Mouse (Mus musculus): ENCODE results near the gene Maco1. TPM values are rescaled to one million over a fixed set of nuclear protein-coding genes. Genes with fewer than 3 reads are reported as not detected.

The Maco1 gene
- total RNA-seq, 1 experiment, result 56.1 TPM

DNA sequence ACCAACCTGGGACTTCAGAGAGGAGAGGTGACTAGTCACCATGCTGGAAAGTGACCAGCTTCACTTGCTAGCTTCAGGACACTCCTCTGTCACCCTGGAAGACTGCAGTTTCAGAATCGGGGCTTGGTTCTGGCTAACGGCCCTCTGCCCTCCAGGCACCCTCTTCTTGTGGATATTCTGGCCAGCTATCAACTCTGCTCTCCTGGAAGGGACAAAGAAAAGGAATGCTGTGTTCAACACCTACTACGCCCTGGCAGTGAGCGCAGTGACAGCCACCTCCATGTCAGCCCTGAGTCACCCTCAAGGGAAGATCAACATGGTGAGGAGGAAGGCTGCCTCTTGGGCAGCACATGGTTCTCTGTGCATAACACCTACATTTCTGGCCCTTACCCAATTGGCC is 31.2 kb upstream of the Maco1 start:
- in situ Hi-C loops (cut with MboI; ENCODE audit: low sequenced_read_pairs in 2 of 2, unreplicated experiment in 2 of 2), result no loop called here
- no peak overlapping the region for H3K4me3 ChIP-seq (ENCODE audit: insufficient read depth in 1 of 2, low read depth in 1 of 2, low read length in 2 of 2, poor library complexity in 1 of 2, severe bottlenecking in 1 of 2)
- no peaks in the 10 kb centered on the region for H3K36me3 ChIP-seq (ENCODE audit: control insufficient read depth, insufficient read depth, low read length, poor library complexity, severe bottlenecking)
- H3K9me3 ChIP-seq (ENCODE audit: control insufficient read depth, insufficient read depth, low read depth, low read length), result no peaks in the 10 kb centered on the region
- no peak overlapping the region for H3K9ac ChIP-seq (ENCODE audit: insufficient read depth, low read depth, low read length, poor library complexity, severe bottlenecking)
- H3K4me1 ChIP-seq (ENCODE audit: control insufficient read depth in 2 of 2, insufficient read depth in 2 of 2, low read length in 2 of 2, poor library complexity in 1 of 2), result peaks cover 0 to 3% of the 10 kb centered on the region in 2 experiments; a peak in 1 of 4 replicates
- H3K27ac ChIP-seq (ENCODE audit: insufficient read depth, low read depth, low read length, poor library complexity, severe bottlenecking), result no peak overlapping the region
- TF ChIP-seq ZC3H11A (IDR thresholded peaks at IDR 0.05; ENCODE audit: borderline replicate concordance, low read depth, low read length) (no peak), CHD2 (IDR thresholded peaks at IDR 0.05; ENCODE audit: low read depth, low read length) (no peak), ZNF384 (IDR thresholded peaks at IDR 0.05; ENCODE audit: low read depth, low read length) (no peak), MAFK (IDR thresholded peaks at IDR 0.05; ENCODE audit: insufficient read depth, low read depth, low read length) (no peak), HCFC1 (IDR thresholded peaks at IDR 0.05; ENCODE audit: borderline replicate concordance, insufficient read depth, low read length) (no peak)
- DNase-seq (ENCODE audit: low read depth, low spot score), result no peak

DNA sequence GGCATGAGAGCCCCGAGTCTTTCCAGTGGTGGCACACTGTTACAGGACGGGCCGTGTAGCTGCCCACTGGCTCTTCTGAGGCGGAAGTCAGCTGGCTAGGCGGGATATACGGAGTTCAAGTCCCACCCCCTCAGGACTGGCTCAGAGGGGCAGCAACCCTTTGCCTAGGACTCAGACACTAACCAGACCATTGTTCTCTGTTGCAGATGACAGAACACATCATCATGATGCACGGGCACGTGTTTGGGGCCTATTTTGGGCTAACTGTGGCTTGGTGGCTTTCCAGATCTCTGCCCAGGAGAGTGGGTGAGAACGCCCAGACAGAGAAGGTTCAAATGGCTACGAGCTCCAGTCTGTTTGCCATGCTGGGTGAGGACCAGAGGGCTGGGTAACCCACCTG is 30.7 kb upstream of the Maco1 start:
- DNase-seq (ENCODE audit: low read depth, low spot score), result no peak
- Histone ChIP-seq H3K27ac (ENCODE audit: insufficient read depth, low read depth, low read length, poor library complexity, severe bottlenecking) (no peak overlapping the region), H3K4me3 (ENCODE audit: insufficient read depth in 1 of 2, low read depth in 1 of 2, low read length in 2 of 2, poor library complexity in 1 of 2, severe bottlenecking in 1 of 2) (no peak overlapping the region), H3K9me3 (ENCODE audit: control insufficient read depth, insufficient read depth, low read depth, low read length) (no peaks in the 10 kb centered on the region), H3K9ac (ENCODE audit: insufficient read depth, low read depth, low read length, poor library complexity, severe bottlenecking) (no peak overlapping the region), H3K36me3 (ENCODE audit: control insufficient read depth, insufficient read depth, low read length, poor library complexity, severe bottlenecking) (no peaks in the 10 kb centered on the region), H3K4me1 (ENCODE audit: control insufficient read depth in 2 of 2, insufficient read depth in 2 of 2, low read length in 2 of 2, poor library complexity in 1 of 2) (peaks cover 0 to 3% of the 10 kb centered on the region in 2 experiments; a peak in 1 of 4 replicates)
- no peak for TF ChIP-seq MAFK (IDR thresholded peaks at IDR 0.05; ENCODE audit: insufficient read depth, low read depth, low read length)
- TF ChIP-seq ZC3H11A (IDR thresholded peaks at IDR 0.05; ENCODE audit: borderline replicate concordance, low read depth, low read length), result no peak
- no peak for TF ChIP-seq CHD2 (IDR thresholded peaks at IDR 0.05; ENCODE audit: low read depth, low read length)
- no peak for TF ChIP-seq HCFC1 (IDR thresholded peaks at IDR 0.05; ENCODE audit: borderline replicate concordance, insufficient read depth, low read length)
- no peak for TF ChIP-seq ZNF384 (IDR thresholded peaks at IDR 0.05; ENCODE audit: low read depth, low read length)
- in situ Hi-C loops (cut with MboI; ENCODE audit: low sequenced_read_pairs in 2 of 2, unreplicated experiment in 2 of 2), result no loop called here

DNA sequence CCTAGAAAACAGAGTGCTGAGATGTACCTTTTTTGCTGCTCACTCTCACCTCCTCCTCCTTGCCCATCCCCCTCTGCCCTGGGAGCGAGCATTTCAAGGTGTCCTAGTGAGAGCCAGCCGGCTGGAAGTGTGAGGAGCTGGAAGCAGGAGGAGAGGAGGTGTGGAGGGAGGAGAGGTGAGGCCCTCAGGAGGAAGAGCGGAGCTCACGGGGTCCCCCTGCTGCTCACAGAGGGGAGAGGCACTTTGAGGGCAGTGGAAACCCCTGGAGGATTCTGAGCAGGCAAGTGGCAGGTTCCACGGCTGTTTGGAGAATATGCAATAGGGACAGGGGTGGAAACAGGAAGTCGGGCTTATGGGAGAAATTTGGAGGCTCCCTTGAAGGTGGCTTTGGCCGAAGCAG is 30.1 kb upstream of the Maco1 start:
- in situ Hi-C loops (cut with MboI; ENCODE audit: low sequenced_read_pairs in 2 of 2, unreplicated experiment in 2 of 2), result no loop called here
- no peak overlapping the region for H3K9ac ChIP-seq (ENCODE audit: insufficient read depth, low read depth, low read length, poor library complexity, severe bottlenecking)
- peak; percentile 73 for DNase-seq (ENCODE audit: low read depth, low spot score)
- no peaks in the 10 kb centered on the region for H3K9me3 ChIP-seq (ENCODE audit: control insufficient read depth, insufficient read depth, low read depth, low read length)
- no peak for TF ChIP-seq ZNF384 (IDR thresholded peaks at IDR 0.05; ENCODE audit: low read depth, low read length)
- TF ChIP-seq CHD2 (IDR thresholded peaks at IDR 0.05; ENCODE audit: low read depth, low read length), result 0 out of 2 replicates have a peak, but pooled peaks have one; percentile 24
- no peak for TF ChIP-seq ZC3H11A (IDR thresholded peaks at IDR 0.05; ENCODE audit: borderline replicate concordance, low read depth, low read length)
- TF ChIP-seq HCFC1 (IDR thresholded peaks at IDR 0.05; ENCODE audit: borderline replicate concordance, insufficient read depth, low read length), result no peak
- TF ChIP-seq MAFK (IDR thresholded peaks at IDR 0.05; ENCODE audit: insufficient read depth, low read depth, low read length), result no peak
- H3K4me1 ChIP-seq (ENCODE audit: control insufficient read depth in 2 of 2, insufficient read depth in 2 of 2, low read length in 2 of 2, poor library complexity in 1 of 2), result peaks cover 0 to 6% of the 10 kb centered on the region in 2 experiments; a peak in 1 of 4 replicates
- no peak overlapping the region for H3K27ac ChIP-seq (ENCODE audit: insufficient read depth, low read depth, low read length, poor library complexity, severe bottlenecking)
- H3K36me3 ChIP-seq (ENCODE audit: control insufficient read depth, insufficient read depth, low read length, poor library complexity, severe bottlenecking), result no peaks in the 10 kb centered on the region
- H3K4me3 ChIP-seq (ENCODE audit: insufficient read depth in 1 of 2, low read depth in 1 of 2, low read length in 2 of 2, poor library complexity in 1 of 2, severe bottlenecking in 1 of 2), result no peak overlapping the region

DNA sequence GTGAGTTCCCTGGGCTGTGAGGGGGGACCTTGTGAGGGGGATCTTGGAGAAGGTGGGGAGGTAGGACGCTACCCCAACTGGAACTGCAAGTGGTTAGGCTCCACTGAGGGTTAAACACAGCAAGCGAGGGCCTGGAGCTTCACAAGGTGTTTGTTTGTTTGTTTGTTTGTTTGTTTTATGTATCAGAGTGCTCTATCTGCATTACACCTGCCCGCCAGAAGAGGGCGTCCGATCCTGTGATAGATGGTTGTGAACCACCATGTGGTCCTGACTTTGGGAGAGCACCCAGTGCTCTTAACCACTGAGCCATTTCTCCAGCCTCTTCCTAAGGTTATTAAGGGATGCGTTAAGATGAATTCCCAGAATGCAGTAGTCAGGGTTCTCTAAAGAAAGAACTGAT is 26.9 kb upstream of the Maco1 start:
- Histone ChIP-seq H3K27ac (ENCODE audit: insufficient read depth, low read depth, low read length, poor library complexity, severe bottlenecking) (no peak overlapping the region), H3K36me3 (ENCODE audit: control insufficient read depth, insufficient read depth, low read length, poor library complexity, severe bottlenecking) (no peaks in the 10 kb centered on the region), H3K9ac (ENCODE audit: insufficient read depth, low read depth, low read length, poor library complexity, severe bottlenecking) (no peak overlapping the region)

More for the DNA sequence above, 26.9 kb upstream of the Maco1 start:
- in situ Hi-C loops (cut with MboI; ENCODE audit: low sequenced_read_pairs in 2 of 2, unreplicated experiment in 2 of 2), result no loop called here
- H3K9me3 ChIP-seq (ENCODE audit: control insufficient read depth, insufficient read depth, low read depth, low read length), result no peaks in the 10 kb centered on the region
- peaks cover 3 to 10% of the 10 kb centered on the region in 2 experiments; a peak in 3 of 4 replicates for H3K4me1 ChIP-seq (ENCODE audit: control insufficient read depth in 2 of 2, insufficient read depth in 2 of 2, low read length in 2 of 2, poor library complexity in 1 of 2)
- peak overlapping the region; percentile 46 to 53; a peak in 3 of 4 replicates for H3K4me3 ChIP-seq (ENCODE audit: insufficient read depth in 1 of 2, low read depth in 1 of 2, low read length in 2 of 2, poor library complexity in 1 of 2, severe bottlenecking in 1 of 2)
- TF ChIP-seq ZC3H11A (IDR thresholded peaks at IDR 0.05; ENCODE audit: borderline replicate concordance, low read depth, low read length) (no peak), HCFC1 (IDR thresholded peaks at IDR 0.05; ENCODE audit: borderline replicate concordance, insufficient read depth, low read length) (no peak), CHD2 (IDR thresholded peaks at IDR 0.05; ENCODE audit: low read depth, low read length) (no peak), ZNF384 (IDR thresholded peaks at IDR 0.05; ENCODE audit: low read depth, low read length) (no peak), MAFK (IDR thresholded peaks at IDR 0.05; ENCODE audit: insufficient read depth, low read depth, low read length) (no peak)
- peak; percentile 59 for DNase-seq (ENCODE audit: low read depth, low spot score)
